Mouse (Mus musculus): ENCODE measurements around the gene Ifnk.

GRCm38 (mm10) chr4:35189794-35190193 is 37.9 kb downstream of the Ifnk start:
- TF ChIP-seq GATA1 (IDR thresholded peaks at IDR 0.05; ENCODE audit: borderline replicate concordance, low read length) = no peak
- TF ChIP-seq FLI1 (IDR thresholded peaks at IDR 0.05; ENCODE audit: low read length) = no peak
